Mouse (Mus musculus): ENCODE data around the gene Dtx3. TPM values are rescaled to one million over a fixed set of nuclear protein-coding genes. Genes with fewer than 3 reads are reported as not detected.
A peak's percentile ranks its signal among the peaks of the same experiment; 100 is the strongest.

Gene Dtx3
- polyA plus RNA-seq, 1 experiment from 2014 or later: 115 TPM

GRCm38 (mm10) chr10:127189651-127190381 lies 5.7 kb downstream of the Dtx3 start, which contains the start of gene Arhgef25:
Gene Arhgef25, minus strand, starts transcription at chr10:127190083.
- DNase-seq (ENCODE audit: low spot score): peak; percentile 77
- H3K36me3 ChIP-seq (replicated peaks): peaks cover 54% of the 10 kb centered on the region
- peaks cover 79% of the 10 kb centered on the region for H3K4me1 ChIP-seq
- H3K4me3 ChIP-seq: peak within 1 kb of the TSS; percentile 90
- peaks cover 7% of the 10 kb centered on the region for H3K27me3 ChIP-seq (replicated peaks; ENCODE audit: low read depth, poor library complexity, severe bottlenecking)
- peak within 1 kb of the TSS; percentile 97 for H3K27ac ChIP-seq (replicated peaks)
- 1% methylated on average over 35 of the region's 35 CpGs for WGBS
- no peaks in the 10 kb centered on the region for H3K9me3 ChIP-seq

DNA sequence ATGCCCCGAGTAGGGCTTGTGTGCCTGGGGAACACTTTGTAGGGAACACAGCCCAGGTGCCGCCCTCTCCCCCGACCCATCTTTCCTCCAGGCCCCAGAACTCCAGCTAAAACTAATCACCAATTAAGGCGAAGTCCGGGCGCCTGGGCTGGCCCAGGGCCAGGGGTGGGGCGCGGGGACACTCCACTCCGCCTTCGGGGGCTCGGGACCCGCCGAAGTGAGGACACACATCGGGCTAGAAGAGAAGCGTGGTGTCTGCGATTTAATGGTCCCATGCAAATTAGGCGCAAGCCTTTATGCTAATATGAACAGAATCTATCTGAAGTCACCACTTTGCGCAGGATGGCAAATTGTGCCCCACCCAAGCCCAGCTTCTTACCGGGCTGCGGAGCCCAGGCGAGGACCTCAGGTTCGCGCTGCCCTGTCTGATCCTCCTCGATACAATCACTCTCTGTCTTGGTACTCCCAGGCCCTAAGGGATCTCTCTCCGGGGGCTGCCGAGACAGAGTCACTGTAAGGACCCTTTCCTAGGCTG lies 6.3 kb downstream of the Dtx3 start:
- Histone ChIP-seq H3K9me3 (no peaks in the 10 kb centered on the region), H3K4me3 (peak overlapping the region; percentile 90), H3K27ac (replicated peaks) (peak overlapping the region; percentile 97), H3K36me3 (replicated peaks) (peaks cover 57% of the 10 kb centered on the region), H3K4me1 (peaks cover 79% of the 10 kb centered on the region), H3K27me3 (replicated peaks; ENCODE audit: low read depth, poor library complexity, severe bottlenecking) (peaks cover 14% of the 10 kb centered on the region)
- WGBS: under 1% methylated on average over 26 of the region's 26 CpGs
- peak; percentile 59 for DNase-seq (ENCODE audit: low spot score)

GRCm38 (mm10) chr10:127188465-127189115 lies 6.9 kb downstream of the Dtx3 start:
- 0% methylated on average over 45 of the region's 46 CpGs for WGBS
- Histone ChIP-seq H3K36me3 (replicated peaks) (peaks cover 61% of the 10 kb centered on the region), H3K27me3 (replicated peaks; ENCODE audit: low read depth, poor library complexity, severe bottlenecking) (peaks cover 20% of the 10 kb centered on the region), H3K9me3 (no peaks in the 10 kb centered on the region), H3K27ac (replicated peaks) (peak overlapping the region; percentile 97), H3K4me3 (peak overlapping the region; percentile 90), H3K4me1 (peaks cover 83% of the 10 kb centered on the region)
- DNase-seq (ENCODE audit: low spot score): peak; percentile 93

GRCm38 (mm10) chr10:127188079-127188453 lies 7.5 kb downstream of the Dtx3 start:
- WGBS: 2% methylated on average over 21 of the region's 21 CpGs

DNA sequence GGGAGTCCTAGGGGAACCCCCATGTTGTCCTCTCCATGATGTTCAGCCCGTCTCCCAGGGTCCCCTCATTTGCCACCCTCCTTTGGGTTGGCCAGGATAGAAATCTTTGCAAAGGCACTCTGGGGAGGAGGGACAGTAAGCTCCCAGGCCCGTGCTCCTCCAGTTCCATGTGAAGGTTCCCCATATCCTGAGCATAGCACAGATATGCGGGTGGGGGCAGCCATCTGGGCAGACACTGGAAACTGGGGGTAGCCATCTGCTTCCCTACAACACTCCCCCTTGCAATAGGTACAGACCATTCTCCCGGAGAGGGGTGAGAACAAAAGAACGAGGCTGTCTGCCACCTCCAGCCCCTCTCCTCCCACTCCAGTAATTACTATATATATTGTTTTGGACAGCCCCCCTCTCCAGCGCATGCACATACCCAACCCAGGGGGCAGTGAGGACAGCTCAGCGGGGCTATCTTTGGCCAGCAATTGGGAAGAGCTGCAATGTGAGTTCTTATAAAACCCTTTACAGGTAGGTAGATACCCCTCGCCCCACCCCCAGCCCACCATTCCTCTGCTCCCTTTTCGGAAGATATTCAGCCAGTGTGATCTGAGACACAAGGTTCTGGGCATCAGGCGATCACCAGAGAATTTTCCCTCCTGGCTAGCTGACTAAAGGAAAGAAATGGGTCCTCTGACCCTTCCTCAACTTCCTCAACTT lies 8.0 kb downstream of the Dtx3 start:
- Histone ChIP-seq H3K36me3 (replicated peaks) (peaks cover 61% of the 10 kb centered on the region), H3K4me1 (peaks cover 78% of the 10 kb centered on the region)
- DNase-seq (ENCODE audit: low spot score): peak; percentile 24

More at GRCm38 (mm10) chr10:127188079-127188453, 7.5 kb downstream of the Dtx3 start:
- Histone ChIP-seq H3K4me1 (peaks cover 83% of the 10 kb centered on the region), H3K9me3 (no peaks in the 10 kb centered on the region), H3K4me3 (peak overlapping the region; percentile 90), H3K36me3 (replicated peaks) (peaks cover 61% of the 10 kb centered on the region), H3K27me3 (replicated peaks; ENCODE audit: low read depth, poor library complexity, severe bottlenecking) (peaks cover 25% of the 10 kb centered on the region), H3K27ac (replicated peaks) (peak overlapping the region; percentile 97)
- no peak for DNase-seq (ENCODE audit: low spot score)

GRCm38 (mm10) chr10:127186451-127186850 lies 9.1 kb downstream of the Dtx3 start:
- Histone ChIP-seq H3K9me3 (no peaks in the 10 kb centered on the region), H3K27ac (replicated peaks) (no peak overlapping the region), H3K36me3 (replicated peaks) (peaks cover 54% of the 10 kb centered on the region), H3K27me3 (replicated peaks; ENCODE audit: low read depth, poor library complexity, severe bottlenecking) (peaks cover 41% of the 10 kb centered on the region), H3K4me1 (peaks cover 72% of the 10 kb centered on the region), H3K4me3 (peak overlapping the region; percentile 90; the same call in 1 of the 2 replicates)
- WGBS: 91% methylated on average over 1 of the region's 1 CpGs
- DNase-seq (ENCODE audit: low spot score): no peak

More for the DNA sequence above, 8.0 kb downstream of the Dtx3 start:
- Histone ChIP-seq H3K9me3 (no peaks in the 10 kb centered on the region), H3K4me3 (peak overlapping the region; percentile 90), H3K27me3 (replicated peaks; ENCODE audit: low read depth, poor library complexity, severe bottlenecking) (peaks cover 30% of the 10 kb centered on the region), H3K27ac (replicated peaks) (peak overlapping the region; percentile 97)
- 50% methylated on average over 10 of the region's 10 CpGs for WGBS

- peaks cover 64% of the 10 kb centered on the region for H3K4me1 ChIP-seq
- WGBS: 78% methylated on average over 15 of the region's 15 CpGs
- peaks cover 50% of the 10 kb centered on the region for H3K27me3 ChIP-seq (replicated peaks; ENCODE audit: low read depth, poor library complexity, severe bottlenecking)
These were observed 10.0 kb downstream of the Dtx3 start for GRCm38 (mm10) chr10:127185506-127185905.

DNA sequence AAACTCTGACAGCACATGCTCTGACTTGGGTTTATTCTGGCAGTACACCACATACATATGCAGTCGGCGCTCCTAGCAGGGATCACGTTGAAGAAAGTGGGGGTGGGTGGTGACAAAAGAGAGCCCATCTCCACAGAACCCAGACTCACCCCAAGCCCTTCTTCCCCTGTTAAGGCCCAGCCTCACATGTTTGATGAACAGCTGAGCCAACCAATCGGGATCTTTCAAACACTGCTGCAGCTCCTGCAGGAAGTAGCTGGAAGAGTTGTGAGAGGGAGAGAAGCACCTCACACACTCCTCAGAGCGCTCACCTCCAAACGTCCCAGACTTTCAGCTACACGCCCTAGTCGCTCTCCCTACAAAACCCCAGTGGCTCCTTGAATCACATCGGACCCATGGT lies 10.4 kb downstream of the Dtx3 start:
- peaks cover 64% of the 10 kb centered on the region for H3K4me1 ChIP-seq
- H3K36me3 ChIP-seq (replicated peaks): peaks cover 43% of the 10 kb centered on the region
- H3K9me3 ChIP-seq: no peaks in the 10 kb centered on the region
- no peak overlapping the region for H3K27ac ChIP-seq (replicated peaks)
- H3K27me3 ChIP-seq (replicated peaks; ENCODE audit: low read depth, poor library complexity, severe bottlenecking): peaks cover 55% of the 10 kb centered on the region
- no peak for DNase-seq (ENCODE audit: low spot score)
- WGBS: 78% methylated on average over 9 of the region's 9 CpGs
- peak overlapping the region; percentile 43; the same call in 1 of the 2 replicates for H3K4me3 ChIP-seq

More at GRCm38 (mm10) chr10:127185506-127185905, 10.0 kb downstream of the Dtx3 start:
- Histone ChIP-seq H3K9me3 (no peaks in the 10 kb centered on the region), H3K4me3 (peak overlapping the region; percentile 43; the same call in 1 of the 2 replicates), H3K36me3 (replicated peaks) (peaks cover 44% of the 10 kb centered on the region), H3K27ac (replicated peaks) (no peak overlapping the region)
- DNase-seq (ENCODE audit: low spot score): no peak

- peak; percentile 57 for DNase-seq (ENCODE audit: low spot score)
- Histone ChIP-seq H3K4me3 (peak overlapping the region; percentile 43), H3K27ac (replicated peaks) (no peak overlapping the region), H3K4me1 (peaks cover 62% of the 10 kb centered on the region), H3K36me3 (replicated peaks) (peaks cover 43% of the 10 kb centered on the region), H3K27me3 (replicated peaks; ENCODE audit: low read depth, poor library complexity, severe bottlenecking) (peaks cover 68% of the 10 kb centered on the region), H3K9me3 (no peaks in the 10 kb centered on the region)
- WGBS: 11% methylated on average over 20 of the region's 20 CpGs
These were observed 11.8 kb downstream of the Dtx3 start for GRCm38 (mm10) chr10:127183759-127184158.

DNA sequence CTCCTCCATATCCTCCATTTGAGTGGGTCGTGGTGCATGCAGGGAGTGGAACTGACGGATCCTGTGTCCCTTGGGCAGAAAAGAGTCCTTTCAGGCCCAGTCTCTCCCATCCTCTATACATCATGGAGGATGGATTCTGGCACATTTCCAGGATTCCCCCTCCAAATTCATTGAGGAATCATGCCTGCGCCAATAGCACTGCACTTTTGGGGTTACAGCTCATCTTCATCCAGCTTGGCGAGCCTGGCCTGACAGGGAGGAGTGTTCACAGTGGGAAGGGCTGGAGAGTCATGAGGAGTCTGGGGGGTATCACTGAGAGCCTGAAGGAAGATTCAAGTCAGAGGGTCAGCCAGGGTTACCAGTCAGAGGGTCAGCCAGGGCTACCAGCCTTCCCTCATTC lies 12.9 kb downstream of the Dtx3 start:
- no peak for DNase-seq (ENCODE audit: low spot score)
- Histone ChIP-seq H3K9me3 (no peaks in the 10 kb centered on the region), H3K4me1 (peaks cover 62% of the 10 kb centered on the region), H3K27me3 (replicated peaks; ENCODE audit: low read depth, poor library complexity, severe bottlenecking) (peaks cover 79% of the 10 kb centered on the region), H3K4me3 (no peak overlapping the region), H3K27ac (replicated peaks) (no peak overlapping the region), H3K36me3 (replicated peaks) (peaks cover 43% of the 10 kb centered on the region)
- WGBS: 89% methylated on average over 4 of the region's 4 CpGs

GRCm38 (mm10) chr10:127181566-127181965 lies 14.0 kb downstream of the Dtx3 start:
- Histone ChIP-seq H3K4me3 (no peak overlapping the region), H3K27ac (replicated peaks) (no peak overlapping the region), H3K36me3 (replicated peaks) (peaks cover 34% of the 10 kb centered on the region), H3K27me3 (replicated peaks; ENCODE audit: low read depth, poor library complexity, severe bottlenecking) (peaks cover 90% of the 10 kb centered on the region), H3K4me1 (peaks cover 62% of the 10 kb centered on the region), H3K9me3 (no peaks in the 10 kb centered on the region)
- 73% methylated on average over 6 of the region's 6 CpGs for WGBS
- DNase-seq (ENCODE audit: low spot score): no peak

GRCm38 (mm10) chr10:127180695-127181047 lies 14.9 kb downstream of the Dtx3 start:
- Histone ChIP-seq H3K36me3 (replicated peaks) (peaks cover 27% of the 10 kb centered on the region), H3K4me3 (no peak overlapping the region), H3K27me3 (replicated peaks; ENCODE audit: low read depth, poor library complexity, severe bottlenecking) (peaks cover 99% of the 10 kb centered on the region), H3K9me3 (no peaks in the 10 kb centered on the region), H3K27ac (replicated peaks) (no peak overlapping the region), H3K4me1 (peaks cover 65% of the 10 kb centered on the region)
- 18% methylated on average over 3 of the region's 3 CpGs for WGBS
- no peak for DNase-seq (ENCODE audit: low spot score)
